Mouse (Mus musculus) erythroblast, embryonic 14.5 days (primary cell): ENCODE results near the gene Zswim3.

Experiments
- GATA1 ChIP-seq: IDR thresholded peaks from 2 replicates; pipeline ENCODE4 v1.6.1; 2012; ENCODE audit warnings: low read length, inconsistent platforms, mixed read lengths
- TAL1 ChIP-seq: IDR thresholded peaks from 3 replicates; pipeline ENCODE4 v1.6.1; 2012; ENCODE audit warnings: low read length, inconsistent platforms, mixed read lengths

GRCm38 (mm10) chr2:164800252-164801004 lies 4.5 kb upstream of the Zswim3 start:
- TF ChIP-seq TAL1 (no peak), GATA1 (no peak)
